Mouse (Mus musculus): ENCODE measurements around the gene Calhm2. TPM values are rescaled to one million over a fixed set of nuclear protein-coding genes. Genes with fewer than 3 reads are reported as not detected.
"Not testable (repeated sequence)": the region's sequence is repeated elsewhere in the genome, so short reads cannot be mapped to it uniquely, and the experiment has no call there.

Gene Calhm2
- polyA plus RNA-seq, 1 experiment from 2014 or later: 0.05 TPM

DNA sequence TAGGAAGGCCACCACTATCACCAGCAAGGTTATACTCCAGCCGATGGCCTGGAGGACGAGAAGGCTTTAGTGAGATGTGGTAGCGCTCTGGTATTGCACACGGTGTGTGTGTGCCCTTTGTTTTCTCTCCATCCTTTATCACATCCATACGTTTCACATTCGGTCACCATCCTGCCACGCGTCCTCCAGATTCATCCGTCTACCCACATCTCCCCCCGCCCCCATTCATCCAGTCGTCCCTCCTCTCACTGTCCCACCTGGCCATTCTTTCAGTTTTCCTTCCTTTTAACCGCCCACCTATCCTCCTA lies 13.9 kb upstream of the Calhm2 start:
- no peak for TF ChIP-seq CTCF (IDR thresholded peaks at IDR 0.05)
- ChIA-PET CTCF (interaction anchor here (5.6 kb wide), 1 partner anchor 16 kb away, joined by 28 read pairs; no protein-coding TSS in a partner anchor), POLR2A (no interaction called here)
- peaks cover 25% of the 10 kb centered on the region for H3K27me3 ChIP-seq
- no peak for ATAC-seq
- DNase-seq (ENCODE audit: low read depth, low spot score): no peak
- in situ Hi-C loops (cut with MboI; ENCODE audit: low pct_unique_long_range_greater_than_20kb): no loop called here

DNA sequence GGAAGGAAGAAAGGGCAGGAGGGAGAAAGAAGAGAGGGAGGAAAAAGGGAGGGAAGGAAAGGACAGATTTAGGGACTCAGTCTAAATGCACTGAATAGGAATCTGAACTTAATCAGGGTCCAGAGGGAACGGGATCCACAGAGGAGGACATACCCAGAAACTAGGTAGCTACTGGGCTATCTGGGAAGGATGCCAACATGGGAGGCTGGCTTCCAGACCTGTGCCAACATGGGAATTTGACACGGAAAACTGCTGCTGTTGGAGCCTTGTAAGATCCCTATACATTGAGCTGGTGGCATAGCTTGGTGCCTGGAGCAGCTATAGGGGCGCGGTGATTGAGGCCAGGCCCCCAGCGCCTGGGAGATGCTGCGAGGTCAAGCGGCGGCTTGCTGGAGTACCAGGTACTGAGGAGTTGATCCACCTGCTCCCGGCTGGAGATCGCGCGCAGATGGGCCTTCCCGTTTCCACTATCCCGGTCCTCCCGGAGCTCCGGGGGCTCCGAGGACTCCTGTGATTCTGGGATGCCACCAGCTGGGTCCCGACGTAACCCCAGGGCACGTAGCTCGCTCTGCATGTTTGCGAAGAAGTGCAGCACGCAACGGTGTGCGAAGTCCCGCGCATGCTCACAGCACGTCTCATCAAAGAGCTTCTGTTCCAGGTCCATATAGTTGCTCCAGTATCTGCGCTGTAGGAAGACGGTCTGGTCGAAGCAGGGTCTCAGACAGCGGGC lies 13.4 kb upstream of the Calhm2 start:
- peaks cover 25% of the 10 kb centered on the region for H3K27me3 ChIP-seq
- DNase-seq (ENCODE audit: low read depth, low spot score): no peak
- POLR2A ChIA-PET: no interaction called here
- TF ChIP-seq CTCF (IDR thresholded peaks at IDR 0.05): no peak
- CTCF ChIA-PET: interaction anchor here (5.6 kb wide), 1 partner anchor 17 kb away, joined by 28 read pairs; no protein-coding TSS in a partner anchor
- no peak for ATAC-seq
- in situ Hi-C loops (cut with MboI; ENCODE audit: low pct_unique_long_range_greater_than_20kb): no loop called here

DNA sequence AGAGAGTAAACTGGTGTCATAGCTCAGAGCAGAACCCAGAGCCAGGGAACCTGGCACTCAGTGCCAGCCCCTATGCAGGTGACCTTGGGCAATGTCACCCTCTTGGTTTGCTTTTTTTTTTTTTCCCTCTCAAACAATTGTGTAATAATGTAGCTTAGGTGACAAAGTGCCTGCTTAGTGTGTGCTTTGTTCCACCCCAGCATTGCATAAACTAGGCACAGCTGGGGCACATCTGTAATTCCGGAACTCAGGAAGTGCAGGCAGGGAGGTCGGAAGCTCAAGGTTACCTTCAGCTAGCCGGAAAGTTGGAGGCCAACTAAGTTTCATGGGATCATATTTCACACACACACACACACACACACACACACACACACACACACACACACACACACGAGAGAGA lies 11.8 kb upstream of the Calhm2 start:
- no peak for DNase-seq (ENCODE audit: low read depth, low spot score)
- CTCF ChIA-PET: interaction anchor here (1.5 to 5.6 kb wide), 2 partner anchors 19 to 27 kb away, joined by 4 to 28 read pairs; no protein-coding TSS in a partner anchor

DNA sequence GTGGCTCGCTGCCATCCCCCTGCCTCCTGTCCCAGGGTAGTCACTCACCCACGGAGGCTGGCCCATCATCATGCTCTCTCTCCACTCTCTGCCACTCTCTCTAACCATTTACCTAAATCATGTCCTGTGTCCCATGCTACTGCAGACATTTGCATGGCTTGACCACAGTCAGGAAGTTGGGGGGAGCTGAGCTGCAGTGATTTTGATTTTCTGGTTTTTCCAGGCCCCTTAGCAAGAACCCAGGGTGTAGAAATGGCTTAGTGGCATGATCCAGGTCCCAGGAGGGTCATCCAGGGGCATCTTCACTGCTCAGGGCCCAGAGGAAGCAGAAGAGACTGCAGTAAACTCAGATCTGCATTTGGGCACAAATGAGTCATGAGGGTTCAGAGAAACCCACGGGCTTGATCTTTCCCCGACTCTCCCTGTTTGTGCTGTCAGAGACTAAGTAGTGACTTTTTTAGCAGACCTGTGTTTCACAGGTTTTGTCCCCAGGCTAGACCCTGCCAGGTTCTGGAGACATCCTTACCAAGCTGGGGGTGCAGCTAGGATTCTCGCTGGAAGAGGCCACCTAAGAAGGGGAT lies 10.3 kb upstream of the Calhm2 start:
- in situ Hi-C loops (cut with MboI; ENCODE audit: low pct_unique_long_range_greater_than_20kb): no loop called here
- DNase-seq (ENCODE audit: low read depth, low spot score) (no peak), ATAC-seq (no peak)
- CTCF ChIA-PET: interaction anchor here (5.6 kb wide), 1 partner anchor 20 kb away, joined by 28 read pairs; no protein-coding TSS in a partner anchor
- POLR2A ChIA-PET: interaction anchor here (0.7 kb wide), 1 partner anchor 386 kb away, joined by 3 read pairs; no protein-coding TSS in a partner anchor
- no peak for TF ChIP-seq CTCF (IDR thresholded peaks at IDR 0.05)
- H3K27me3 ChIP-seq: peaks cover 12% of the 10 kb centered on the region

More for the DNA sequence above, 11.8 kb upstream of the Calhm2 start:
- peaks cover 19% of the 10 kb centered on the region for H3K27me3 ChIP-seq
- no peak for ATAC-seq
- POLR2A ChIA-PET: no interaction called here
- in situ Hi-C loops (cut with MboI; ENCODE audit: low pct_unique_long_range_greater_than_20kb): no loop called here
- TF ChIP-seq CTCF (IDR thresholded peaks at IDR 0.05): no peak

DNA sequence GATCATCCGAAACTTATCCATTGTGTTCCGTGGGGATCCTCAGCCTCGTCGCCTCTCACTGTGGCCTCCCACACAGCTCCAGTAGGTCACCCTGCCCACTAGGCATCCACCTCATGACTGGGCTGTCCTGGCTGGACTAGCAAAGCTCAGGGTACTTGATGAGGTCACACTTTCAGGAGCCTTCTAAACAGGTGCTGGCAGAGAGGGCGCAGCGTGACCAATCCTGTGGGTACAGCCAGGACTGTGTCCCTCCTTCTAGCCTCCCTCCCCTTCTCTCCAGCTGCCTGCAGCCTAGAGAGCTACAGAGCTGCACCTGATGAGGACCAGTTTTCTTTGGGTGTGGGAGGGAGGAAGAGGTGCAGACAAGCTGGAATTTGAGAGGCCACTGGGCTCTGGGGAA lies 6.1 kb upstream of the Calhm2 start, which contains the start of gene Calhm1:
TSS of gene Calhm1 (minus strand) at position 101 of the 400 bp plus-strand sequence.
- POLR2A ChIA-PET: no interaction called here
- ATAC-seq (no peak), DNase-seq (ENCODE audit: low read depth, low spot score) (no peak)
- no peak for TF ChIP-seq CTCF (IDR thresholded peaks at IDR 0.05)
- H3K27me3 ChIP-seq: no peaks in the 10 kb centered on the region
- in situ Hi-C loops (cut with MboI; ENCODE audit: low pct_unique_long_range_greater_than_20kb): no loop called here
- CTCF ChIA-PET: interaction anchor here (1.2 kb wide), 1 partner anchor 9 kb away, joined by 3 read pairs; no protein-coding TSS in a partner anchor

DNA sequence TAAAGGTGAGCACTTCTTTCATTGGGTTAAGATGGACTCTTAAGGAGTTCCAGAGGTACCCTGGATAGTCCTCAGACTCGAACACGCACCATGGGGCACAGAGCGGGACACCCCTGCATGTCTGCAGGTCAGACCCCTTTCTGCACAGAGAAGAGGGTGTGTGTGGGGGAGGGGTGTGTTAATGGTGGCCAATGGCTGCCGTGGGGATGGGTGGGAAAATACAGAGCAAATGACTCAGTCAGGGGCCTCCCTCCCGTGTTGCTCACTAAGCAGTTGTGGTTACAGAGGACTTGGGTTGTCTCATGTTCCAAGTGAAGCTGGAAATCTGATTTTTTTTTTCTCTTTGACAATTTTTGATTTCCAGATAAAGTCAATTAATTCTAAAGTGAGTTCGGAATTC lies 4.3 kb upstream of the Calhm2 start:
- H3K27me3 ChIP-seq: no peaks in the 10 kb centered on the region
- ATAC-seq (no peak), DNase-seq (ENCODE audit: low read depth, low spot score) (no peak)
- CTCF ChIA-PET: interaction anchor here (2.9 kb wide), 1 partner anchor 26 kb away, joined by 8 read pairs; no protein-coding TSS in a partner anchor
- POLR2A ChIA-PET: no interaction called here
- in situ Hi-C loops (cut with MboI; ENCODE audit: low pct_unique_long_range_greater_than_20kb): no loop called here
- TF ChIP-seq CTCF (IDR thresholded peaks at IDR 0.05): no peak

DNA sequence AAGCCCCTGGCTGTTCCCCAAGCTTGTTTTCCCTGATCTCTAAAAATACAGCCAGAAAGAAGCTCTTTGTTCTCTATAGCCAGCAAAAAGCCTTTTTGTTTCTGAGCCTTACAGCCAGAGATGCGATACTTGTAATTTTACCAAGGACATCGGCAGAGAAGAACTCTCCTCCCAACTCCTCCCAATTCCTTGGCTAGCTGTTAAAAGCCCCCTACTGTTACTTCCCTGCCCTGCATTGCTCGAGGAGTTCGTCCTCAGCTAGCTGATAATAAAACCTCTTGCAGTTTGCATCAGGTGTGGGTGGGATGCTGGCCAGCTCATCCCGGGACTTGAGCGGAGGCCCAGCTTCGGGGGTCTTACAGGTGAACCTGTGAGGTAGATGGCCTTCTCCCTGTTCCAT lies 1.5 kb upstream of the Calhm2 start:
- ATAC-seq: not testable (repeated sequence)
- ChIA-PET POLR2A (interaction anchor here (0.7 to 1.5 kb wide), 2 partner anchors 15 to 22 kb away, joined by 3 to 4 read pairs; no protein-coding TSS in a partner anchor), CTCF (interaction anchor here (1.0 to 1.3 kb wide), 3 partner anchors 10 to 29 kb away, joined by 3 read pairs; no protein-coding TSS in a partner anchor)

DNA sequence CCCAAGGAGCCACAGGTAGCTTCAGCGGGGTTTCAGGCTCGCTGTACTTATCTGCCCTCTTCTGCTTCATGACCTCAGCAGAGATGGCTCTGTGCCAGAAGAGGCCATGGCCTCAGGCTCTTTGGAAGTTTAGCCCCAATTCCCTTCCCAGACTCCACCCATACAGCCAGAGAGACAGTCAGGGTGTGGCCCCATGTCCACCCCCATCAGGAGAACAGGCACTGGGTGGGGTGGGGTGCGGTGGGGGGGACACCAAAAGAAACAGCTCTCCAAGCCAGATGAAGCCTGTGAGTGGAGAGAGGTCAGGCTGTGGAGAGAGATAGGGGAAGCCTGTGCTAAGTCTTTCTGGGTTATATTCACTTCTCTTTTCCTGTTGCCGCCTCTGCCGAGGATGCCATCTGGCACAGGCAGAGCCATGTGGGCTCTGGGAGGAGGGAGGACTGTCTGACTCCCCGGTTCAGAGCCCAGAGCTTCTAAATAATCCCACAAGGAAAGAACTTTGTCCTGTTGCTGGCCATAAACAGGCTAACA lies 978 bp downstream of the Calhm2 start:
- ChIA-PET POLR2A (no interaction called here), CTCF (interaction anchor here (1.0 to 3.1 kb wide), 2 partner anchors 29 to 32 kb away, joined by 3 to 7 read pairs; no protein-coding TSS in a partner anchor)
- in situ Hi-C loops (cut with MboI; ENCODE audit: low pct_unique_long_range_greater_than_20kb): no loop called here
- TF ChIP-seq CTCF (IDR thresholded peaks at IDR 0.05): no peak
- H3K27me3 ChIP-seq: no peaks in the 10 kb centered on the region
- DNase-seq (ENCODE audit: low read depth, low spot score) (no peak), ATAC-seq (no peak)

More for the DNA sequence above, 1.5 kb upstream of the Calhm2 start:
- in situ Hi-C loops (cut with MboI; ENCODE audit: low pct_unique_long_range_greater_than_20kb); DNase-seq (ENCODE audit: low read depth, low spot score); H3K27me3 ChIP-seq: not testable (repeated sequence)

DNA sequence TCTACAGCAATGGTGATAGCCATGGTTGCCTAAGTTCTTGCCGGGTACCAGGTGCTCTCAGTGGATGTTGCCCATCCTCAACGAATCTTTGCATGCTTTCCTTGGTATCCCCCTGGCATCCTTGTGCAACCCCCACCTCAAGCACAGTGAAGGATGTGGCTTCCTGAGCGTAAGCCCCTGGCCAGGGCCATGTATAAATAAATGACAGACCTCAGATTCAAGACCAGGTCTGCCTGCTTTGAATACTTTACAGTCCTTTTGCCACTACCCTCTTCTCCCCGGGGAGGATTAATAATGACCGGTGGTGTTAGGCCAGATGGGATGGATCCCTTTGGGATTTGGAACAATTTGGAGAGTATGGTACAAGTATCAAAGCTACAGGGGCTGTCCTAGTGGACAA lies 1.9 kb downstream of the Calhm2 start:
- ATAC-seq: no peak
- in situ Hi-C loops (cut with MboI; ENCODE audit: low pct_unique_long_range_greater_than_20kb): no loop called here
- POLR2A ChIA-PET: no interaction called here
- TF ChIP-seq CTCF (IDR thresholded peaks at IDR 0.05): no peak
- CTCF ChIA-PET: interaction anchor here (0.8 to 3.1 kb wide), 2 partner anchors 15 to 33 kb away, joined by 3 to 7 read pairs; no protein-coding TSS in a partner anchor
- DNase-seq (ENCODE audit: low read depth, low spot score): no peak
- no peaks in the 10 kb centered on the region for H3K27me3 ChIP-seq

DNA sequence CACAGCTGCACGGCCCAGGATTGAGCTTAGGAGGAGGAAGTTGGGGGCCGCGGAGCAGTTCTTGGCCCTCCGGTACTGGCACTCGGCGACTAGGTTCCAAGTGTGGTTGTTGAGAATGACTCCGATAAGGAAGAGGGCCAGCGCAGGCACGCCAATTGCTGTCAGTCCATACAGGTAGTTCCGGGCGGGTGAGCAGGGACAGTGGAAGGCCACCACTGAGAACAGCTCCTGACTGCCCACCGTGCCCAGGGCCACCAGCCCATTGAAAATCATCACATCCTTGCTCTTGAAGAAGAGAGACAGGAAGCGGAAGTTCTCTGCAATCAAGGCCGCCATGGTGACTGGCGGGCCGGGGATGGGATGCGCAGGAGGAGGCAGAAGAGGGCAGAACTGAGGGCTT lies 2.5 kb downstream of the Calhm2 start:
- POLR2A ChIA-PET: no interaction called here

More for the DNA sequence above, 2.5 kb downstream of the Calhm2 start:
- DNase-seq (ENCODE audit: low read depth, low spot score) (no peak), ATAC-seq (no peak)
- CTCF ChIA-PET: interaction anchor here (0.8 to 2.0 kb wide), 4 partner anchors 8 to 32 kb away, joined by 3 to 6 read pairs (median 3); partner anchors contain the start of gene Calhm1
- H3K27me3 ChIP-seq: no peaks in the 10 kb centered on the region
- in situ Hi-C loops (cut with MboI; ENCODE audit: low pct_unique_long_range_greater_than_20kb): no loop called here
- TF ChIP-seq CTCF (IDR thresholded peaks at IDR 0.05): no peak

Measured in Patski (cell line).